Mouse (Mus musculus) midbrain, postnatal 0 days (tissue): ENCODE measurements around the gene Abcf2. TPM values are rescaled to one million over a fixed set of nuclear protein-coding genes. Genes with fewer than 3 reads are reported as not detected.

ENCODE experiments used
- ATAC-seq: fragments of 200-750 bp; cut with Nextera tagmentation; 2 replicates; pipeline ENCODE4 v1.8.0; 2017; ENCODE audit warnings: moderate number of reproducible peaks, mild to moderate bottlenecking, moderate TSS enrichment, moderate library complexity; ENCODE audit not compliant: low FRiP score
- DNase-seq: peaks from one replicate; pipeline ENCODE4 v3.0.0-alpha.2; 2015; ENCODE audit warnings: low spot score
- H3K27ac ChIP-seq: fragments of 300-500 bp; sonication (generic); 2 replicates; pipeline ENCODE4 v1.5.1; 2014; ENCODE audit warnings: low read depth, mild to moderate bottlenecking, low read length, mixed read lengths
- H3K27me3 ChIP-seq: fragments of 300-500 bp; sonication (generic); 2 replicates; pipeline ENCODE4 v1.6.1; 2014; ENCODE audit warnings: low read length, control low read depth, mixed read lengths; ENCODE audit not compliant: insufficient read depth
- H3K36me3 ChIP-seq: fragments of 300-500 bp; sonication (generic); 2 replicates; pipeline ENCODE4 v1.6.1; 2014; ENCODE audit warnings: low read length, control low read depth, mixed read lengths; ENCODE audit not compliant: insufficient read depth
- H3K4me1 ChIP-seq: fragments of 300-500 bp; sonication (generic); 2 replicates; pipeline ENCODE4 v1.6.1; 2014; ENCODE audit warnings: mild to moderate bottlenecking, control low read depth, antibody characterized with exemption, low read length, mixed read lengths; ENCODE audit not compliant: insufficient read depth
- H3K4me2 ChIP-seq: fragments of 300-500 bp; sonication (generic); 2 replicates; pipeline ENCODE4 v1.6.1; 2014; ENCODE audit warnings: low read depth, mild to moderate bottlenecking, low read length, mixed read lengths; ENCODE audit not compliant: poor library complexity, severe bottlenecking
- H3K4me3 ChIP-seq: fragments of 300-500 bp; sonication (generic); 2 replicates; pipeline ENCODE4 v1.5.1; 2014; ENCODE audit warnings: low read depth, mild to moderate bottlenecking, low read length, moderate library complexity
- H3K9ac ChIP-seq: fragments of 300-500 bp; sonication (generic); replicated peaks from 2 replicates; pipeline ENCODE4 v1.6.1; 2014; ENCODE audit warnings: mild to moderate bottlenecking, low read length, moderate library complexity, mixed read lengths; ENCODE audit not compliant: poor library complexity, severe bottlenecking
- H3K9me3 ChIP-seq: fragments of 300-500 bp; sonication (generic); 2 replicates; pipeline ENCODE4 v1.6.1; 2016; ENCODE audit warnings: low read length, control low read depth
- CTCF ChIP-seq: IDR thresholded peaks from 2 replicates; pipeline ENCODE4 v1.5.1; 2016; ENCODE audit warnings: antibody characterized with exemption, mild to moderate bottlenecking
- WGBS: fragments of 180-500 bp; shearing (Covaris S2); extraction: QIAGEN DNeasy Blood & Tissue Kit; methylation state at CpG from one replicate; pipeline ENCODE4 v1.1.7; 2014; 5-methylcytosine and 5-hydroxymethylcytosine counted together
- polyA plus RNA-seq: library from polyadenylated mRNA; unstranded; fragments of >200 nt; fragmentation: Nextera tagmentation; extraction: Ambion mirVana; gene quantifications from 2 replicates; pipeline ENCODE4 v1.2.1, GENCODE M21; 2015
- total RNA-seq: library from RNA; depleted of rRNA; stranded (reverse); fragments of >200 nt; gene quantifications from 2 replicates; pipeline ENCODE4 v1.2.3, GENCODE M21; 2014

The Abcf2 gene
- total and polyA plus RNA-seq, 2 experiments from 2014 or later, result 55.9 to 58.2 TPM

DNA sequence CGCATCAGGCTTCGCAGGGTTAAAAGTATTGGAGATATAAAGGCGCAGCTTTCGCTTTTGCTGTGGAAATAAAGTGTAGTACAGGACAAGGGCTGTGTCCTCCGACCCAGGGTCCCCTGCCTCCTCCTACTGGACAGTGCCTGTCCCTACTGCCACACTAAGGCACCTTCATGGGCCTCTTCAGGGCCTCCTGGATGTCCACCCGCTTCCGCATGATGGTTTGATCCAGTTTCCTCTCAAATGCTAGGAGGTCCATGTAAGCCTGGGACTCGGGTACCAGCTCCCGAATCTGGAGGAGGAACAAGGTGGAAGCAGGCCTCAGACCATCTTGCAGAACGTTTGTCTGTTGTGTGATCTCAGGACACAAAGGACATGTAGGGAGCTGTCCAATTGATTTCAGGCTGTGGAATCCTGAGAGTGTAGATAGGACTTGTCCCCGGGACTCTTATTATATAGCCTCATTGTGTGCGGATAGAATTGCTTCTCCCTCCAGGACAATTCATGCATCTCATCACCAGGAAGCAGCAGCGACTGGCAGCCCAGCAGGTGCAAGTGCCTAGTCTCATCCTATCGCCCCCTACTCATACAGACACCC lies 18.6 kb upstream of the Abcf2 start:
- Histone ChIP-seq H3K27ac (peak overlapping the region; percentile 91), H3K36me3 (peaks cover 44% of the 10 kb centered on the region), H3K27me3 (no peaks in the 10 kb centered on the region), H3K4me2 (peak overlapping the region; percentile 53), H3K4me3 (no peak overlapping the region), H3K9me3 (no peaks in the 10 kb centered on the region), H3K4me1 (peaks cover 31% of the 10 kb centered on the region; the same call in 1 of the 2 replicates), H3K9ac (peak overlapping the region; percentile 54)
- ATAC-seq (no peak), DNase-seq (no peak)
- peak; percentile 32 for TF ChIP-seq CTCF
- WGBS, result 30% methylated on average over 14 of the region's 14 CpGs

DNA sequence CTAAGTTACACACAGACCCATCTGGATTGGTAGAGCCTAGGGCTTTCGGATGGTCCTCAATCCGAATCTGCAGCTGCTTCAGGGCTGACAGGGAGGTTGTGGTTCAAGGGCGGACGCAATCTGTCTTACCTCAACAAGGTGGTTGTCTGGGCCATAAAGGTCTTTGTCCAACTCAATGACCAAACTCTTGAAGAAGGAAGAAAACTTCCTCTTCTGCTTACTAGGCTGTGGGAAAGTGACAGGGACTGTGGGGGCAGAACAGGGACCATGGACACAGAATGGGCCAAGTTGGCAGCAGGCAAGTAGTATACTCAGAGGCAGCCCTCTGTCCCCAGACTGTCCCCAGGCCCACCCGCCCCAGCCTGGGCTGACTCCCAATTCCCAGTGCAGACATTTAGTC lies 18.0 kb upstream of the Abcf2 start:
- no peak for DNase-seq
- no peaks in the 10 kb centered on the region for H3K9me3 ChIP-seq
- peaks cover 45% of the 10 kb centered on the region for H3K36me3 ChIP-seq
- no peak for TF ChIP-seq CTCF
- H3K4me2 ChIP-seq, result no peak overlapping the region
- 92% methylated on average over 5 of the region's 5 CpGs for WGBS
- peaks cover 26% of the 10 kb centered on the region; the same call in 1 of the 2 replicates for H3K4me1 ChIP-seq
- no peak for ATAC-seq
- no peaks in the 10 kb centered on the region for H3K27me3 ChIP-seq
- peak overlapping the region; percentile 91; the same call in 1 of the 2 replicates for H3K27ac ChIP-seq
- peak overlapping the region; percentile 54 for H3K9ac ChIP-seq
- H3K4me3 ChIP-seq, result no peak overlapping the region

DNA sequence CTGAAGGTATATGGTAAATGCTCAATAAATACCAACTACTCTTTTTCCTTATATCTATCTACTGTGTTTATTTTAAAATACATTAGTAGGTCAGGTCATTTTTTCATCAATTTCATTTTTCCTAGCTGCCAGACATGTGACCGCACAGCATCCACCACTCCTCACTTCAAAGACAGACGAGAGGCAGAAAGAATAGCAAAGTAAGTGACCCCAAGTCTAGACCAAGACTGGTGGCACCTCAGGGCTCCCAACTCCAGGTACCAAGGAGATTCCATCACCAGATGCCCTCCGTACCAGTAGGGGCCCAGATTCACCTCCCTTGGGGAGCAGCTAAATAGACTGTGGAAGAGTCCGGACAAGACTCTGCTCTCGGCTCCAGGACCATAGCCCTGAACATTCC lies 17.1 kb upstream of the Abcf2 start:
- Histone ChIP-seq H3K27ac (no peak overlapping the region), H3K27me3 (no peaks in the 10 kb centered on the region), H3K9me3 (no peaks in the 10 kb centered on the region), H3K4me2 (no peak overlapping the region), H3K36me3 (peaks cover 45% of the 10 kb centered on the region), H3K4me1 (peaks cover 24% of the 10 kb centered on the region; the same call in 1 of the 2 replicates), H3K9ac (no peak overlapping the region), H3K4me3 (no peak overlapping the region)
- WGBS, result 89% methylated on average over 5 of the region's 5 CpGs
- ATAC-seq, result no peak
- DNase-seq, result no peak
- no peak for TF ChIP-seq CTCF

DNA sequence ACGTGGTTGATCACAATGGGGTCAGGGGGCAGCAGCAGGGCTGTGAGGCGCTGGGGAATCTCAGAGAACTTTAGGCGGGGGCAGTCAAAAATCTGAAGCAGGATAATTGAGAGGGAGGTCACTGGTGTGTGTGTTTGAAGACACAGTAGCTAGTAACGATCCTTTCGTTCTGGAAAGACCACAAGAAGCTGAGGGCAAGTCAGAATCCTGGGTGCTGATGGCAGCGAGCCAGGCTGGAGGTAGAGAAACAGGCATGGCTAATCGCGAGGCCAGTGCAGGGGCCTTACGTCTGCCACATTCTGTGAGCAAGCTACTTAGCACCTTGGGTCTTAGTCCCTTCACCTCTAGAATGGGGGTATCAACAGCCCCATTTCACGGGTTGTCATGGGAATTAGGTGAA lies 16.7 kb upstream of the Abcf2 start:
- 67% methylated on average over 10 of the region's 10 CpGs for WGBS
- no peaks in the 10 kb centered on the region for H3K9me3 ChIP-seq
- TF ChIP-seq CTCF, result no peak
- no peak overlapping the region for H3K4me3 ChIP-seq
- H3K27ac ChIP-seq, result no peak overlapping the region
- no peak for DNase-seq
- no peaks in the 10 kb centered on the region for H3K27me3 ChIP-seq
- no peak overlapping the region for H3K9ac ChIP-seq
- H3K36me3 ChIP-seq, result peaks cover 47% of the 10 kb centered on the region
- no peak for ATAC-seq
- H3K4me1 ChIP-seq, result peaks cover 22% of the 10 kb centered on the region; the same call in 1 of the 2 replicates
- H3K4me2 ChIP-seq, result no peak overlapping the region

DNA sequence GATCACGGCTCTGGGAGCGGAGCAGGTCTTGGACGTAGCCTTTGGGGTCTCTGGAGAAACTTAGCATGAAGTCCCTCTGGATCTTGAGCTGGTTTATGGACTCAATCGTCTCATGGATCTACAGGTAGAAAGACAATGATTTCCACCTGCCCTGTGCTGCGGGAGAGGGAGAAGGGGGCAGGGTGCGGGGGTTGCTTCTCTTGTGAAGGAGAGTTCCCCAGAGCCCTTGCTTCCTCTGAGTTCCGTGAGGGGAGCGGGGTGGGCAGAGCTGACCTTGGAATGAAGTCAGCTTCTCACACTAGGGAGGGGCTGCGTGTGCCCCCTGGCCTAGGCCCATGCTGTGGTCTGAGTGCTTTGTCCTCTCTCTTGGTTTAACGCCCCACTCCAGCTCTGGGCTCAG lies 16.0 kb upstream of the Abcf2 start:
- DNase-seq (no peak), ATAC-seq (no peak)
- H3K9me3 ChIP-seq, result no peaks in the 10 kb centered on the region
- no peak for TF ChIP-seq CTCF
- no peak overlapping the region for H3K27ac ChIP-seq
- H3K4me3 ChIP-seq, result no peak overlapping the region
- 83% methylated on average over 10 of the region's 10 CpGs for WGBS
- H3K4me2 ChIP-seq, result no peak overlapping the region
- peaks cover 49% of the 10 kb centered on the region for H3K36me3 ChIP-seq
- no peaks in the 10 kb centered on the region for H3K27me3 ChIP-seq
- H3K4me1 ChIP-seq, result peaks cover 22% of the 10 kb centered on the region; the same call in 1 of the 2 replicates
- H3K9ac ChIP-seq, result no peak overlapping the region

DNA sequence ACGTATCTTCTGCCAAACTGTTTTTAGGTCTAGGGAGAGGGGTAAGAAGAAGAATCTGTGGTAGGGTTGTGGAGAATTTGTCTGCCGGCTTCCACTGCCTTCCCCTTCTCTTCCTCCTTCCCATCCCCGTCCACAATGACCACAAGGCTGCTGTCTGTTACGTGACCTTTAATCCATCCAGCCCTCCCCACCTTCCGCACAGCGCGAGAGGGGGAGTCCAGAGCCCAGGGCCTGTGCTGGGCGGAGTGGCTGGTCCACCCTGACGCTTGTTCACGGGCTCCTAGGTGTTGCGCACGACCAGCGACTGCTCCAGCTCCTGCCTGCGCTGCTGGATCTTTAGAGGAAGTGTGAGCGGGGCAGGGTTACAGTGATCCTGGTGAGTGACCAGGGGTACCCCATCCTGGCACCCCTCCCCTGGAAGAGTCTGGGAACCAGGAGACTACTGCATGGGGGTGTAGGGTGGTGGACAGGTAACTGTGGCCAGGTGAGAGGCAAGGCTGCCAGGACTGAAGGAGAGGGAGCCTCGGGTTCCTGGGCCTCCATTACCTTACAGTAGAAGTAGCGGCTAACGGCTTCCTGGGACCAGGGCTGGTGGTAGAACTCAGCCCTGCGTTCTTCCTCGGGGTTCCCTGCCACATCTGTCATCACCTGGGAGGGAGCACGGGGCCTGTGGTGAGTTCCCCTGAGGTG lies 15.3 kb upstream of the Abcf2 start:
- Histone ChIP-seq H3K9ac (no peak overlapping the region), H3K9me3 (no peaks in the 10 kb centered on the region), H3K27me3 (no peaks in the 10 kb centered on the region), H3K4me2 (no peak overlapping the region), H3K36me3 (peaks cover 49% of the 10 kb centered on the region), H3K27ac (no peak overlapping the region), H3K4me1 (peaks cover 26% of the 10 kb centered on the region), H3K4me3 (no peak overlapping the region)
- 68% methylated on average over 21 of the region's 21 CpGs for WGBS
- no peak for TF ChIP-seq CTCF
- ATAC-seq, result no peak
- DNase-seq, result no peak
